Mouse (Mus musculus) midbrain, embryonic 15.5 days (tissue): Measurements from ENCODE around the gene Sh3bp4. TPM values are rescaled to one million over a fixed set of nuclear protein-coding genes. Genes with fewer than 3 reads are reported as not detected.

Experiments
- ATAC-seq: fragments of 200-750 bp; cut with Nextera tagmentation; replicated peaks from 2 replicates; pipeline ENCODE4 v1.8.0; 2017; ENCODE audit warnings: moderate TSS enrichment
- H3K27ac ChIP-seq: fragments of 300-500 bp; sonication (generic); 2 replicates; pipeline ENCODE4 v1.5.1; 2015; ENCODE audit warnings: mild to moderate bottlenecking, inconsistent platforms
- H3K27me3 ChIP-seq: fragments of 300-500 bp; sonication (generic); replicated peaks from 2 replicates; pipeline ENCODE4 v1.6.1; 2015; ENCODE audit warnings: inconsistent platforms
- H3K36me3 ChIP-seq: fragments of 300-500 bp; sonication (generic); replicated peaks from 2 replicates; pipeline ENCODE4 v1.6.1; 2015; ENCODE audit warnings: inconsistent platforms
- H3K4me1 ChIP-seq: fragments of 300-500 bp; sonication (generic); 2 replicates; pipeline ENCODE4 v1.6.1; 2015; ENCODE audit warnings: inconsistent platforms
- H3K4me2 ChIP-seq: fragments of 300-500 bp; sonication (generic); 2 replicates; pipeline ENCODE4 v1.6.1; 2015; ENCODE audit warnings: inconsistent platforms, mild to moderate bottlenecking, moderate library complexity
- H3K4me3 ChIP-seq: fragments of 300-500 bp; sonication (generic); 2 replicates; pipeline ENCODE4 v1.5.1; 2015; ENCODE audit warnings: mild to moderate bottlenecking, inconsistent platforms
- H3K9ac ChIP-seq: fragments of 300-500 bp; sonication (generic); 2 replicates; pipeline ENCODE4 v1.6.1; 2015; ENCODE audit warnings: mild to moderate bottlenecking, inconsistent platforms
- H3K9me3 ChIP-seq: fragments of 300-500 bp; sonication (generic); 2 replicates; pipeline ENCODE4 v1.6.1; 2016; ENCODE audit warnings: inconsistent platforms
- WGBS: fragments of 180-500 bp; shearing (Covaris S2); methylation state at CpG from one replicate; pipeline ENCODE4 v1.1.7; 2015; ENCODE audit warnings: mixed read lengths; 5-methylcytosine and 5-hydroxymethylcytosine counted together
- polyA plus RNA-seq: library from polyadenylated mRNA; unstranded; fragments of >200 nt; fragmentation: Nextera tagmentation; extraction: Ambion mirVana; gene quantifications from 2 replicates; pipeline ENCODE4 v1.2.1, GENCODE M21; 2015

Gene Sh3bp4
- 12.3 and 12.4 TPM in 2 replicates for polyA plus RNA-seq

DNA sequence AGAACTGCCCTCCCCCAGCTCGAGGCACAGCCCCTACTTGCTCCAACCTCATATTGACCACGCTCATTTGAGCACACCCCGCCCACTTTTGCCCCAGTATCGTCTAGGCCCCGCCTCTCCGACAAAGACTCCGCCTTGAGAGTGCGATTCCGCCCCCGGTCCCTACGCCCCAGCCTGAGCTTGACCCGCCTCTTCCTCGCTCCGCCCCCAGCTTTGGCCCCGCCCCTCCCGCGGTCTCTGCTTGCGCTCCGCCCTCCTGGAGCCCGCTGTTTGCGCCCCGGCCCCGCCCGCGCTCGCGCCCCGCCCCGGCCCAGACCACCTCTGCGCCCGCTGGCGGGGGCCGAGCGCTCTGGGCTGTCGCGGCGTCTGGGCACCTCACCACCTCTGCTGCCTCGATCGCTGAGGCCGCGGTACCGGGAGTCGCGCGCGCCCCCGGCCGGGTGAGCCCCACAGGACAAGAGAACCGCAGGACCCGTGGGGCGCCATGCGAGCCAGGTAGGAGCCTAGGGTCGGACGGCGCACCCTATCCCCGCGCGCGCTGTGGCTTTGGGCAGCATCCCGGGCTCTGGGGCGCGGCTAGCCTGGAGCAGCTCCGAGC, at the start of gene Sh3bp4:
TSS of gene Sh3bp4 (plus strand) at position 313 of the 598 bp plus-strand sequence.
- Histone ChIP-seq H3K27me3 (no peaks in the 10 kb centered on the region), H3K9me3 (no peaks in the 10 kb centered on the region), H3K4me3 (peak within 1 kb of the TSS; percentile 54), H3K9ac (peak within 1 kb of the TSS; percentile 54), H3K27ac (peak within 1 kb of the TSS; percentile 76), H3K4me1 (peaks cover 36% of the 10 kb centered on the region), H3K4me2 (peak within 1 kb of the TSS; percentile 79), H3K36me3 (no peaks in the 10 kb centered on the region)
- under 1% methylated on average over 63 of the region's 63 CpGs for WGBS
- peak; percentile 92 for ATAC-seq

GRCm38 (mm10) chr1:89022997-89023396, 47.2 kb upstream of the Sh3bp4 start:
- H3K36me3 ChIP-seq, result no peaks in the 10 kb centered on the region
- no peak overlapping the region for H3K4me3 ChIP-seq
- H3K4me1 ChIP-seq, result peaks cover 4% of the 10 kb centered on the region; the same call in 1 of the 2 replicates
- H3K9ac ChIP-seq, result no peak overlapping the region
- H3K27ac ChIP-seq, result no peak overlapping the region
- 79% methylated on average over 7 of the region's 7 CpGs for WGBS
- H3K27me3 ChIP-seq, result no peaks in the 10 kb centered on the region
- ATAC-seq, result no peak
- no peaks in the 10 kb centered on the region for H3K9me3 ChIP-seq
- no peak overlapping the region for H3K4me2 ChIP-seq

- Histone ChIP-seq H3K4me1 (peaks cover 4% of the 10 kb centered on the region; the same call in 1 of the 2 replicates), H3K4me2 (no peak overlapping the region), H3K36me3 (no peaks in the 10 kb centered on the region), H3K27ac (no peak overlapping the region), H3K9ac (no peak overlapping the region), H3K4me3 (no peak overlapping the region), H3K9me3 (no peaks in the 10 kb centered on the region), H3K27me3 (no peaks in the 10 kb centered on the region)
- no peak for ATAC-seq
- 82% methylated on average over 9 of the region's 9 CpGs for WGBS
Measured at GRCm38 (mm10) chr1:89024696-89025612, 45.3 kb upstream of the Sh3bp4 start.

GRCm38 (mm10) chr1:89026040-89026439, 44.2 kb upstream of the Sh3bp4 start:
- Histone ChIP-seq H3K36me3 (no peaks in the 10 kb centered on the region), H3K9ac (no peak overlapping the region), H3K4me1 (peaks cover 4% of the 10 kb centered on the region; the same call in 1 of the 2 replicates), H3K9me3 (no peaks in the 10 kb centered on the region), H3K27me3 (no peaks in the 10 kb centered on the region), H3K27ac (no peak overlapping the region), H3K4me3 (no peak overlapping the region), H3K4me2 (no peak overlapping the region)
- 48% methylated on average over 1 of the region's 1 CpGs for WGBS
- no peak for ATAC-seq

- ATAC-seq, result no peak
- Histone ChIP-seq H3K27me3 (no peaks in the 10 kb centered on the region), H3K36me3 (no peaks in the 10 kb centered on the region), H3K4me2 (no peak overlapping the region), H3K27ac (no peak overlapping the region), H3K4me3 (no peak overlapping the region), H3K4me1 (peaks cover 4% of the 10 kb centered on the region; the same call in 1 of the 2 replicates), H3K9me3 (no peaks in the 10 kb centered on the region), H3K9ac (no peak overlapping the region)
- WGBS, result 76% methylated on average over 11 of the region's 11 CpGs
Measured at GRCm38 (mm10) chr1:89029136-89029927, 40.9 kb upstream of the Sh3bp4 start.

- no peak for ATAC-seq
- WGBS, result 77% methylated on average over 8 of the region's 8 CpGs
- H3K9ac ChIP-seq, result no peak overlapping the region
- no peaks in the 10 kb centered on the region for H3K36me3 ChIP-seq
- H3K4me2 ChIP-seq, result no peak overlapping the region
- no peaks in the 10 kb centered on the region for H3K27me3 ChIP-seq
- H3K9me3 ChIP-seq, result no peaks in the 10 kb centered on the region
- H3K4me1 ChIP-seq, result no peaks in the 10 kb centered on the region
- no peak overlapping the region for H3K27ac ChIP-seq
- H3K4me3 ChIP-seq, result no peak overlapping the region
Measured at GRCm38 (mm10) chr1:89033661-89034060, 36.6 kb upstream of the Sh3bp4 start.

GRCm38 (mm10) chr1:89034061-89034460, 36.2 kb upstream of the Sh3bp4 start:
- Histone ChIP-seq H3K27me3 (no peaks in the 10 kb centered on the region), H3K9ac (no peak overlapping the region), H3K4me1 (no peaks in the 10 kb centered on the region), H3K9me3 (no peaks in the 10 kb centered on the region), H3K27ac (no peak overlapping the region), H3K4me3 (no peak overlapping the region), H3K4me2 (no peak overlapping the region), H3K36me3 (no peaks in the 10 kb centered on the region)
- ATAC-seq, result no peak
- WGBS, result 58% methylated on average over 4 of the region's 4 CpGs

GRCm38 (mm10) chr1:89035115-89035514, 35.1 kb upstream of the Sh3bp4 start:
- Histone ChIP-seq H3K9ac (no peak overlapping the region), H3K4me2 (no peak overlapping the region), H3K4me1 (no peaks in the 10 kb centered on the region), H3K27ac (no peak overlapping the region), H3K27me3 (no peaks in the 10 kb centered on the region), H3K4me3 (no peak overlapping the region), H3K36me3 (no peaks in the 10 kb centered on the region), H3K9me3 (no peaks in the 10 kb centered on the region)
- ATAC-seq, result no peak
- WGBS, result 79% methylated on average over 5 of the region's 5 CpGs

- no peak overlapping the region for H3K4me3 ChIP-seq
Measured at GRCm38 (mm10) chr1:89039836-89040235, 30.4 kb upstream of the Sh3bp4 start.

GRCm38 (mm10) chr1:89041290-89041689, 28.9 kb upstream of the Sh3bp4 start:
- Histone ChIP-seq H3K27ac (no peak overlapping the region), H3K4me1 (peaks cover 10% of the 10 kb centered on the region), H3K9me3 (no peaks in the 10 kb centered on the region), H3K4me2 (no peak overlapping the region), H3K9ac (no peak overlapping the region), H3K36me3 (no peaks in the 10 kb centered on the region), H3K27me3 (no peaks in the 10 kb centered on the region), H3K4me3 (no peak overlapping the region)
- no peak for ATAC-seq
- WGBS, result 61% methylated on average over 5 of the region's 5 CpGs

More at GRCm38 (mm10) chr1:89039836-89040235, 30.4 kb upstream of the Sh3bp4 start:
- no peaks in the 10 kb centered on the region for H3K36me3 ChIP-seq
- no peaks in the 10 kb centered on the region for H3K4me1 ChIP-seq
- H3K9me3 ChIP-seq, result no peaks in the 10 kb centered on the region
- ATAC-seq, result no peak
- H3K27me3 ChIP-seq, result no peaks in the 10 kb centered on the region
- no peak overlapping the region for H3K27ac ChIP-seq
- no peak overlapping the region for H3K9ac ChIP-seq
- no peak overlapping the region for H3K4me2 ChIP-seq
- WGBS, result 85% methylated on average over 2 of the region's 2 CpGs

DNA sequence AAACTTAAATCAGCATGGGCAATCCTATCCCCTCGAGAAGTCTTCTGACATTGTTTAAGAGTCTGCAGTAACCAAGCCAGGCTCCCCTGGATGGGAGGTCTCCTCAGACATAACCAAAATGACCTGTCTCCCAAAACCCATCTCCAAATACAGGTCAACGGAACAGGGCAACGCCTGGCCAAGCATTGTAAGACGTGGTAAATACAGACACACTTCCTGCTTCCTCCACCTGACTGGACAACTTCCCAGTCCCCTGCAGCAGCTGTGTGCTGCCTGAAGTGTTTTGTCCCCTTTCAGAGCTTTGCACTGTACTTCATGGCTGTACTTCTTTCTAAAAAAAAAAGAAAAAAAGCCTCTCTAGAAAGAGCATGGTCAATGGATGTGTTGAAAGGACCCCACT, 28.1 kb upstream of the Sh3bp4 start:
- no peaks in the 10 kb centered on the region for H3K36me3 ChIP-seq
- WGBS, result 85% methylated on average over 4 of the region's 4 CpGs
- no peak overlapping the region for H3K4me3 ChIP-seq
- no peaks in the 10 kb centered on the region for H3K9me3 ChIP-seq
- ATAC-seq, result no peak
- H3K4me2 ChIP-seq, result no peak overlapping the region
- H3K27ac ChIP-seq, result no peak overlapping the region
- H3K9ac ChIP-seq, result no peak overlapping the region
- H3K27me3 ChIP-seq, result no peaks in the 10 kb centered on the region
- peaks cover 11% of the 10 kb centered on the region for H3K4me1 ChIP-seq

DNA sequence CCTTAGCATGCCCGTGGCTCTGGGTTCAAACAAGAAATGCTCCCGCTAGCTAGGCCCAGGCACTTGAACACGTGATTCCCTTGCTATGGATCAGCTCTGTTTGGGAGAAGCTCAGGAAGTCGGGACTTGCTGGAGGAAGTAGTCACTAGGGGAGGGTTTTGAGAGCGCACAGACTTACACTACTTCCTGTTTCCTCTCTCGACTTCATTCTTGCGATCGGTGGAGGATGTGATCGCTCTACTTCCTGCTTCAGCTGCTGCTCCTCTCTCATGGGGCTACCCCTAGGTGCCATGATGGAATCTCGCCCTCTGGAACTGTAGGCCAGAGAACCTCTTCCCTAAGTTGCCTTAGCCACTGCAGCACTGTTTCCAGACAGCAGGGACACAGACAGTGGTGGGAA, 27.3 kb upstream of the Sh3bp4 start:
- H3K4me2 ChIP-seq, result no peak overlapping the region
- no peaks in the 10 kb centered on the region for H3K36me3 ChIP-seq
- 92% methylated on average over 10 of the region's 10 CpGs for WGBS
- H3K27me3 ChIP-seq, result no peaks in the 10 kb centered on the region
- no peak overlapping the region for H3K9ac ChIP-seq
- no peak overlapping the region for H3K4me3 ChIP-seq
- no peaks in the 10 kb centered on the region for H3K9me3 ChIP-seq
- H3K4me1 ChIP-seq, result peaks cover 11% of the 10 kb centered on the region
- ATAC-seq, result no peak
- H3K27ac ChIP-seq, result no peak overlapping the region
